Mouse (Mus musculus): ENCODE data around the gene Krt13.

The Krt13 gene

GRCm38 (mm10) chr11:100112935-100113741, 8.2 kb downstream of the Krt13 start:
- DNase-seq (ENCODE audit: low read depth, low spot score), result no peak

GRCm38 (mm10) chr11:100105576-100106122, 15.7 kb downstream of the Krt13 start, which contains the start of gene Krt36:
TSS of gene Krt36 (minus strand) at chr11:100105626.
- DNase-seq (ENCODE audit: low read depth, low spot score), result no peak

- no peak for DNase-seq (ENCODE audit: low read depth, low spot score)
Observed at GRCm38 (mm10) chr11:100102693-100103429, 18.5 kb downstream of the Krt13 start.

GRCm38 (mm10) chr11:100100391-100100790, 21.0 kb downstream of the Krt13 start:
- DNase-seq (ENCODE audit: low read depth, low spot score), result no peak

DNA sequence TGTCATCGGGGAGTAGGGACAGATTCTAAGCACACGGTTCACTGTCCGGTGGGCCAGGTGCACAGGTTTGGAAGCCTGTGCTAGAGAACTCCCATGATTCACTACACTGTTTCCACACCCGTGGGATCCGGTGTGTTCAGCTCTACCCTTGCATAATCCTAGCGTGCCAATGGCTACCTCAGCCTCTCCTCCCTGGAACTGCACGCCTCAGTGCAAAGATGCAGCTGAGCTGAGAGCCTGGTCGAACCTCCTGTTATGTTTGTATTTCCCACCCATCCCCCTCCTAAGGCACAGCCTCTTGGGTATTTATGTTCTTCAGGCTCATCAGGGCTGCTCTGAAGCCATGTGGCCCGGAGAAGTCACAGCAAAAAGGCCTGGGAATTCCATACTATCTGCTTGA, 23.5 kb downstream of the Krt13 start:
- no peak for DNase-seq (ENCODE audit: low read depth, low spot score)

GRCm38 (mm10) chr11:100096141-100096540, 25.2 kb downstream of the Krt13 start, which contains the start of gene Krt35:
TSS of gene Krt35 (minus strand) at chr11:100096241.
- DNase-seq (ENCODE audit: low read depth, low spot score), result no peak

DNA sequence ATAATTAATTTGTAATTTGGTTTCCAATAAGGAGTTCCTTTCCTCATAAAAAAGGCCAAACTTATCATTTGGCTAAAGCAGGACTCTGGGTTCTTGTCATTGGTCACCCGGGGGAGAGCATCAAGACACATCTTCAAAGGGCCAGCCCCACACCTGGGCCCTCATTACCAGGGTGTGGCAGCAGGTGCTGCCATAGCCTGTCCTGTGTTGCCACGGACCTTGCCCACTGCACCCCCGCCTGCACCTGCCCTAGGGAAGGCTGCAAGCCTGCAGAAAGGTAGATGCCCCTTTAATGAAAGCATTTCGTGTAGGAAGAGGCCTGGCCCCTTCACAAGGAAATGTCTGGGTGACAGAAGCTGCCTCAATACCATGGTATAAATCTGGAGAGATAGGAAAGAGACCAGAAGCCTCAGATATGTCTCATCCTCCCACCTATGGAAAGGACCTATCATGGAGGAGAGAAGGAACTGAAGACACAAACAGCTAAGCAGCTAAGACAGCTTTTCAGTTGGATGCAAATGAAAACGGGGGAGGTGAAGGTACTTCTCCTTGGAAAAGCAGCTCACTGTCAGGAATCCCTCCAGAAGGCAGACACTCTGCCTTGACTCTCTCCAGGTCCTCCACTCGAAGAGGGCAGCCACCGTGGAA, 32.9 kb downstream of the Krt13 start:
- DNase-seq (ENCODE audit: low read depth, low spot score), result no peak

DNA sequence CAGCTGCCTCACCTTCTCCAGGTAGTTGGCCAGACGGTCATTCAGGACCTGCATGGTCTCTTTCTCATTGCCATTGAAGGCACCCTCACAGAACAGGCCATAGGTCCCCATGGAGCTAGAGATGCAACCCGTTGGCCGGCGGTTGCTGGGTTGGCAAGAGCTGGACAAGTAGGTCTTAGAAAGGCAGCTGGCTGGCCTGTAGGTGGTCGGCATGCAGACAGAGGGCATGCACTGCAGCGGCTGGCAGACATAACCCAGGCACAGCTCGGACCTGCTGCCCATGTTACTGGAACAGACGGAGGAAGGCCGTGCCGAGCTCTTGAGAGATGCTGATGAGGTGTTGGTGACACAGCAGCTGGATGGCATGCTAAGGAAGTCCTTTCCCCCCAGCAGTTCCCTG, 33.5 kb downstream of the Krt13 start, which contains the start of gene Krt32:
Krt32 (minus strand) TSS at position 366 of the 400 bp plus-strand sequence.
- DNase-seq (ENCODE audit: low read depth, low spot score), result no peak

DNA sequence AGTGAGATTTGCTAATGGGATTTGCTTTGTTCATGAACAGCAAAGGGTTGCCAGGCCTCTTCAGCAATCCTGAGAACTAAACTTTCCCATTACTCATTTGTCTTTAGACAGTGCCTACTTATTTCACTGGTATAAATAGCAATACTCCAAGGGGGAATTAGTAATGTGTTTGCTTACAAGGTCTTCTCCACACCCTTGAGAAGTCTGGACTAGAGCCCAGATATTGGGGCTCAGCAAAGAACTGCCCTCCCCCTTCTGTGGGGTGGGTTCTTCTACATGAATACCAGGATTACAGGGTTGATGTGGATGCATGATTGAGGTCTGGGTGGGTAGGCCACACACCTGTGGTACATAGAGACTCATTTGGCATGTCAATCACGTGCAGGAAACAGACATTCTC, 47.5 kb downstream of the Krt13 start:
- DNase-seq (ENCODE audit: low read depth, low spot score), result no peak

All from CD4-positive helper T cell, adult 2 months (primary cell).